Mouse (Mus musculus) stomach, embryonic 14.5 days (tissue): ENCODE data around the gene Stk38. TPM values are rescaled to one million over a fixed set of nuclear protein-coding genes. Genes with fewer than 3 reads are reported as not detected.

Source experiments
- polyA plus RNA-seq: library from polyadenylated mRNA; unstranded; fragments of >200 nt; fragmentation: Nextera tagmentation; extraction: Ambion mirVana; gene quantifications from 2 replicates; pipeline ENCODE4 v1.2.1, GENCODE M21; 2014

Stk38 gene
- polyA plus RNA-seq, 1 experiment from 2014 or later = 121 TPM

Other genes starting within 250 kb of the Stk38 start
- 77.5 and 78.3 TPM in 2 replicates for gene Mapk13, start 238.7 kb downstream of the Stk38 start, polyA plus RNA-seq
- gene Brpf3, start 206.9 kb downstream of the Stk38 start, polyA plus RNA-seq = 12.6 and 13.8 TPM in 2 replicates
- 0.07 TPM in 1 of 2 replicates, not detected in the other for gene Pnpla1, start 149.6 kb downstream of the Stk38 start, polyA plus RNA-seq
- 0.27 and 0.36 TPM in 2 replicates for gene 4930539E08Rik, start 92.7 kb downstream of the Stk38 start, polyA plus RNA-seq
- 0.39 TPM in 1 of 2 replicates, not detected in the other for gene Pxt1, start 64.2 kb downstream of the Stk38 start, polyA plus RNA-seq
- gene Kctd20, start 56.0 kb downstream of the Stk38 start, polyA plus RNA-seq = 75.9 and 78.8 TPM in 2 replicates
- 593 and 674 TPM in 2 replicates for gene Srsf3, start 24.6 kb upstream of the Stk38 start, polyA plus RNA-seq
- 62.0 and 62.6 TPM in 2 replicates for gene Cdkn1a, start 83.0 kb upstream of the Stk38 start, polyA plus RNA-seq
- gene Rab44, start 106.2 kb upstream of the Stk38 start, polyA plus RNA-seq = 0.39 and 0.97 TPM in 2 replicates
- gene Cpne5, start 230.2 kb upstream of the Stk38 start, polyA plus RNA-seq = 12.2 and 15.0 TPM in 2 replicates